Mouse (Mus musculus): ENCODE measurements around the gene Pskh1. TPM values are rescaled to one million over a fixed set of nuclear protein-coding genes. Genes with fewer than 3 reads are reported as not detected.

Pskh1 gene
- polyA plus RNA-seq, 1 experiment from 2014 or later = 29.9 TPM

GRCm38 (mm10) chr8:105942542-105942941 lies 42.3 kb downstream of the Pskh1 start:
- Histone ChIP-seq H3K27me3 (ENCODE audit: low read depth, poor library complexity, severe bottlenecking) (no peaks in the 10 kb centered on the region), H3K4me1 (peaks cover 9% of the 10 kb centered on the region), H3K27ac (replicated peaks) (no peak overlapping the region), H3K4me3 (no peak overlapping the region), H3K9me3 (replicated peaks) (no peaks in the 10 kb centered on the region), H3K36me3 (peaks cover 44% of the 10 kb centered on the region)
- DNase-seq (ENCODE audit: low spot score) = no peak
- WGBS = 91% methylated on average over 5 of the region's 5 CpGs

GRCm38 (mm10) chr8:105943321-105943739 lies 43.1 kb downstream of the Pskh1 start, which contains the start of gene Lcat:
Gene Lcat (minus strand): TSS chr8:105943382.
- H3K4me1 ChIP-seq = peaks cover under 1% of the 10 kb centered on the region
- peaks cover 52% of the 10 kb centered on the region for H3K36me3 ChIP-seq
- no peak for DNase-seq (ENCODE audit: low spot score)
- WGBS = 69% methylated on average over 8 of the region's 8 CpGs
- peak within 1 kb of the TSS; percentile 13; the same call in 1 of the 2 replicates for H3K27ac ChIP-seq (replicated peaks)
- no peaks in the 10 kb centered on the region for H3K27me3 ChIP-seq (ENCODE audit: low read depth, poor library complexity, severe bottlenecking)
- no peak within 1 kb of the TSS for H3K4me3 ChIP-seq
- no peaks in the 10 kb centered on the region for H3K9me3 ChIP-seq (replicated peaks)

- Histone ChIP-seq H3K9me3 (replicated peaks) (no peaks in the 10 kb centered on the region), H3K4me3 (no peak overlapping the region), H3K4me1 (0 out of 2 replicates have a peak, but pooled peaks cover 4% of the 10 kb centered on the region), H3K27me3 (ENCODE audit: low read depth, poor library complexity, severe bottlenecking) (no peaks in the 10 kb centered on the region), H3K27ac (replicated peaks) (no peak overlapping the region), H3K36me3 (peaks cover 85% of the 10 kb centered on the region)
- WGBS = 96% methylated on average over 10 of the region's 10 CpGs
- no peak for DNase-seq (ENCODE audit: low spot score)
These were observed 49.1 kb downstream of the Pskh1 start for GRCm38 (mm10) chr8:105949350-105949749.

GRCm38 (mm10) chr8:105951057-105951659 lies 50.9 kb downstream of the Pskh1 start:
- no peak overlapping the region for H3K27ac ChIP-seq (replicated peaks)
- no peak overlapping the region for H3K4me3 ChIP-seq
- no peaks in the 10 kb centered on the region for H3K9me3 ChIP-seq (replicated peaks)
- no peak for DNase-seq (ENCODE audit: low spot score)
- no peaks in the 10 kb centered on the region for H3K27me3 ChIP-seq (ENCODE audit: low read depth, poor library complexity, severe bottlenecking)
- peaks cover 73% of the 10 kb centered on the region for H3K36me3 ChIP-seq
- 59% methylated on average over 7 of the region's 7 CpGs for WGBS
- H3K4me1 ChIP-seq = 0 out of 2 replicates have a peak, but pooled peaks cover 4% of the 10 kb centered on the region

- H3K27ac ChIP-seq (replicated peaks) = no peak overlapping the region
- H3K27me3 ChIP-seq (ENCODE audit: low read depth, poor library complexity, severe bottlenecking) = no peaks in the 10 kb centered on the region
- H3K4me1 ChIP-seq = no peaks in the 10 kb centered on the region; the same call in 1 of the 2 replicates
- H3K9me3 ChIP-seq (replicated peaks) = no peaks in the 10 kb centered on the region
- H3K4me3 ChIP-seq = no peak overlapping the region
- H3K36me3 ChIP-seq = peaks cover 29% of the 10 kb centered on the region
- no peak for DNase-seq (ENCODE audit: low spot score)
- WGBS = 87% methylated on average over 4 of the region's 4 CpGs
These were observed 56.3 kb downstream of the Pskh1 start for GRCm38 (mm10) chr8:105956556-105956955.

- DNase-seq (ENCODE audit: low spot score) = no peak
- 80% methylated on average over 3 of the region's 4 CpGs for WGBS
- H3K9me3 ChIP-seq (replicated peaks) = no peaks in the 10 kb centered on the region
- no peaks in the 10 kb centered on the region; the same call in 1 of the 2 replicates for H3K4me1 ChIP-seq
- no peaks in the 10 kb centered on the region for H3K27me3 ChIP-seq (ENCODE audit: low read depth, poor library complexity, severe bottlenecking)
- no peak overlapping the region for H3K4me3 ChIP-seq
- no peak overlapping the region for H3K27ac ChIP-seq (replicated peaks)
- peaks cover 23% of the 10 kb centered on the region for H3K36me3 ChIP-seq
These were observed 57.6 kb downstream of the Pskh1 start for GRCm38 (mm10) chr8:105957813-105958212.

GRCm38 (mm10) chr8:105959350-105959749 lies 59.1 kb downstream of the Pskh1 start:
- Histone ChIP-seq H3K4me1 (peaks cover 2% of the 10 kb centered on the region), H3K9me3 (replicated peaks) (no peaks in the 10 kb centered on the region), H3K4me3 (no peak overlapping the region), H3K36me3 (peaks cover 14% of the 10 kb centered on the region), H3K27me3 (ENCODE audit: low read depth, poor library complexity, severe bottlenecking) (peaks cover 10% of the 10 kb centered on the region), H3K27ac (replicated peaks) (no peak overlapping the region)
- WGBS = 93% methylated on average over 7 of the region's 7 CpGs
- no peak for DNase-seq (ENCODE audit: low spot score)

- H3K4me3 ChIP-seq = no peak overlapping the region
- WGBS = 72% methylated on average over 14 of the region's 14 CpGs
- peaks cover 28% of the 10 kb centered on the region for H3K27me3 ChIP-seq (ENCODE audit: low read depth, poor library complexity, severe bottlenecking)
- no peak overlapping the region for H3K27ac ChIP-seq (replicated peaks)
- no peak for DNase-seq (ENCODE audit: low spot score)
- H3K4me1 ChIP-seq = peaks cover 20% of the 10 kb centered on the region
- no peaks in the 10 kb centered on the region for H3K9me3 ChIP-seq (replicated peaks)
- peaks cover 9% of the 10 kb centered on the region for H3K36me3 ChIP-seq
These were observed 60.9 kb downstream of the Pskh1 start for GRCm38 (mm10) chr8:105961101-105961500.

- no peak for DNase-seq (ENCODE audit: low spot score)
- no peaks in the 10 kb centered on the region for H3K9me3 ChIP-seq (replicated peaks)
- H3K4me3 ChIP-seq = no peak overlapping the region
- WGBS = 90% methylated on average over 10 of the region's 10 CpGs
- peaks cover 9% of the 10 kb centered on the region for H3K36me3 ChIP-seq
- no peak overlapping the region for H3K27ac ChIP-seq (replicated peaks)
- H3K27me3 ChIP-seq (ENCODE audit: low read depth, poor library complexity, severe bottlenecking) = peaks cover 32% of the 10 kb centered on the region
- H3K4me1 ChIP-seq = peaks cover 24% of the 10 kb centered on the region
These were observed 61.3 kb downstream of the Pskh1 start for GRCm38 (mm10) chr8:105961536-105961935.

GRCm38 (mm10) chr8:105964506-105965265 lies 64.4 kb downstream of the Pskh1 start:
- Histone ChIP-seq H3K4me3 (peak overlapping the region; percentile 76), H3K9me3 (replicated peaks) (no peaks in the 10 kb centered on the region), H3K27me3 (ENCODE audit: low read depth, poor library complexity, severe bottlenecking) (peaks cover 50% of the 10 kb centered on the region), H3K27ac (replicated peaks) (peak overlapping the region; percentile 85; the same call in 1 of the 2 replicates), H3K36me3 (no peaks in the 10 kb centered on the region), H3K4me1 (peaks cover 31% of the 10 kb centered on the region)
- WGBS = 73% methylated on average over 12 of the region's 12 CpGs
- no peak for DNase-seq (ENCODE audit: low spot score)

- Histone ChIP-seq H3K27ac (replicated peaks) (peak overlapping the region; percentile 85), H3K4me1 (peaks cover 31% of the 10 kb centered on the region), H3K4me3 (peak overlapping the region; percentile 76), H3K9me3 (replicated peaks) (no peaks in the 10 kb centered on the region), H3K36me3 (no peaks in the 10 kb centered on the region), H3K27me3 (ENCODE audit: low read depth, poor library complexity, severe bottlenecking) (peaks cover 50% of the 10 kb centered on the region)
- no peak for DNase-seq (ENCODE audit: low spot score)
- 3% methylated on average over 40 of the region's 40 CpGs for WGBS
These were observed 65.1 kb downstream of the Pskh1 start for GRCm38 (mm10) chr8:105965266-105965904.

GRCm38 (mm10) chr8:105965905-105966341 lies 65.7 kb downstream of the Pskh1 start, which contains the start of gene Slc12a4:
Gene Slc12a4 (minus strand): TSS chr8:105966097.
- peak; percentile 80 for DNase-seq (ENCODE audit: low spot score)
- Histone ChIP-seq H3K27me3 (ENCODE audit: low read depth, poor library complexity, severe bottlenecking) (peaks cover 50% of the 10 kb centered on the region), H3K9me3 (replicated peaks) (no peaks in the 10 kb centered on the region), H3K4me1 (peaks cover 31% of the 10 kb centered on the region), H3K36me3 (no peaks in the 10 kb centered on the region), H3K4me3 (peak within 1 kb of the TSS; percentile 76), H3K27ac (replicated peaks) (peak within 1 kb of the TSS; percentile 85)
- WGBS = under 1% methylated on average over 47 of the region's 47 CpGs

Data from midbrain, embryonic 10.5 days (tissue).